8 mouse cellular contexts compared by ENCODE assay signal in genomic region chr15:77800511-77800910, GRCm38 (mm10). TPM values are rescaled to one million over a fixed set of nuclear protein-coding genes. Genes with fewer than 3 reads are reported as not detected.
DNase-seq lines count a peak whose midpoint lies in the region; ATAC-seq lines count a peak whose summit lies in the region.

No protein-coding gene starts in this region.

- no peaks in the 10 kb centered on the region for H3K9me3 ChIP-seq in lung, embryonic 15.5 days
- H3K9me3 ChIP-seq in stomach, embryonic 16.5 days (replicated peaks; ENCODE audit: control insufficient read depth, low read length) = no peaks in the 10 kb centered on the region

- H3K4me1 ChIP-seq in lung, embryonic 15.5 days = peaks cover 57% of the 10 kb centered on the region
- H3K4me1 ChIP-seq in stomach, embryonic 16.5 days (ENCODE audit: control insufficient read depth, insufficient read depth, low read length) = peaks cover 60% of the 10 kb centered on the region

- H3K27ac ChIP-seq in lung, embryonic 15.5 days = peak overlapping the region; percentile 95
- H3K27ac ChIP-seq in stomach, embryonic 16.5 days (ENCODE audit: low read length) = peak overlapping the region; percentile 99

- no peak overlapping the region for H3K4me2 ChIP-seq in lung, embryonic 15.5 days
- H3K4me2 ChIP-seq in stomach, embryonic 16.5 days (ENCODE audit: low read depth, low read length) = no peak overlapping the region

- ATAC-seq in lung, embryonic 15.5 days (ENCODE audit: borderline replicate concordance, extremely low read depth, low FRiP score, low TSS enrichment) = peak; percentile 51
- peak; percentile 48; the same call in 1 of the 2 replicates for ATAC-seq in stomach, embryonic 16.5 days (ENCODE audit: insufficient read depth, low FRiP score)

- H3K27me3 ChIP-seq in lung, embryonic 15.5 days = no peaks in the 10 kb centered on the region
- H3K27me3 ChIP-seq in stomach, embryonic 16.5 days (ENCODE audit: control insufficient read depth, insufficient read depth, low read length) = no peaks in the 10 kb centered on the region

- peaks cover 39% of the 10 kb centered on the region for H3K36me3 ChIP-seq in lung, embryonic 15.5 days
- peaks cover 27% of the 10 kb centered on the region for H3K36me3 ChIP-seq in stomach, embryonic 16.5 days (ENCODE audit: control insufficient read depth, insufficient read depth, low read length)

- no peak overlapping the region for H3K9ac ChIP-seq in lung, embryonic 15.5 days
- H3K9ac ChIP-seq in stomach, embryonic 16.5 days (ENCODE audit: low read length) = peak overlapping the region; percentile 41

- no peak overlapping the region for H3K4me3 ChIP-seq in lung, embryonic 15.5 days
- H3K4me3 ChIP-seq in stomach, embryonic 16.5 days (replicated peaks; ENCODE audit: low read length) = no peak overlapping the region

- peak; percentile 61 for DNase-seq in cerebellum, adult 9-11 months
- no peak for DNase-seq in cerebellum, postnatal 14 days
- DNase-seq in 3T3-L1 (ENCODE audit: low read depth, low spot score) = peak; percentile 95
- peak; percentile 57 to 60 for DNase-seq in adrenal gland, adult 18-20 months (ENCODE audit: low spot score in 2 of 2)
- peak; percentile 93 for DNase-seq in heart, adult 8-10 months (ENCODE audit: low spot score)
- peak; percentile 64 to 77 for DNase-seq in kidney, adult 8-10 months

RNA-seq across cellular contexts. Expression of gene Myh9, which starts 41.5 kb away (rescaled TPM):
- total RNA-seq in adrenal gland, adult 18-20 months (2021) = 100 to 1,000 TPM; 270 to 287 TPM
- total RNA-seq in heart, adult 8-10 months (2022) = 100 to 1,000 TPM in 1 of 4 experiments, 10 to 100 TPM in 3; 72.5 to 127 (median 97.2) TPM
- 62.5 and 67.7 TPM in 2 replicates for polyA plus RNA-seq in lung, embryonic 15.5 days (2015; fragmentation: Nextera tagmentation; extraction: Ambion mirVana)
- polyA plus RNA-seq in stomach, embryonic 16.5 days (2015; fragmentation: Nextera tagmentation; extraction: Ambion mirVana) = 54.5 and 63.5 TPM in 2 replicates

RNA-seq across cellular contexts. Expression of gene Apol8, which starts 43.7 kb away (rescaled TPM):
- total RNA-seq in adrenal gland, adult 18-20 months (2021) = not detected
- not detected for total RNA-seq in heart, adult 8-10 months (2022)
- 0.23 TPM in 1 of 2 replicates, not detected in the other for polyA plus RNA-seq in lung, embryonic 15.5 days (2015; fragmentation: Nextera tagmentation; extraction: Ambion mirVana)
- polyA plus RNA-seq in stomach, embryonic 16.5 days (2015; fragmentation: Nextera tagmentation; extraction: Ambion mirVana) = 1.2 TPM in 2 replicates

Comparison
In these comparisons a context has a peak if more than half of its experiments do, and no peak if none do; other contexts are left out.
1. DNase-seq: peak in cerebellum, adult 9-11 months (single experiment), 3T3-L1 (single experiment), adrenal gland, adult 18-20 months (2 of 2), heart, adult 8-10 months (single experiment) and kidney, adult 8-10 months (2 of 2); none in cerebellum, postnatal 14 days (0 of 2).